Mouse (Mus musculus) liver, adult (tissue): ENCODE measurements around the gene Olfr297.

Source experiments
- GATA4 ChIP-seq: IDR thresholded peaks from 2 replicates; pipeline ENCODE4 v1.6.1; 2014; ENCODE audit warnings: mild to moderate bottlenecking, low read length; ENCODE audit not compliant: insufficient replicate concordance

Olfr297 gene

DNA sequence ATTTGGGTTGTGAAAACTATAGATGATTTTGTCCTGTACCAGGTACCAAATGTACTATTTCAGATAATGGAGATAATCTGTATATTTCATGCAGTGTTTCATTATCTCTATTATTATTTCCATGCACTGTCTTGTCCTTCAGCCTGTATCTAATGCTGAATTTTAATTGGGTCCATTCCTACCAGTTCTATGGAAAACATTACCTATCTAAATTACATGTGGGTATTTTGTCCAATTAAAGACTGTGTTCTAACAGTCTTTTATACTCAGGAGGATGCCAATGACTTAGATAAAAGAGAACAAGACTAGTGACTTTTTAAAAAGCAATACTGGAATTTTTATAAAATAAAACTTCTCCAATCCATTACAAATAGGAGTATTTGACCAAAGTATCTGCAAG lies at the start of gene Olfr297:
TSS of gene Olfr297 (plus strand) at position 301 of the 400 bp plus-strand sequence.
- TF ChIP-seq GATA4 = no peak

DNA sequence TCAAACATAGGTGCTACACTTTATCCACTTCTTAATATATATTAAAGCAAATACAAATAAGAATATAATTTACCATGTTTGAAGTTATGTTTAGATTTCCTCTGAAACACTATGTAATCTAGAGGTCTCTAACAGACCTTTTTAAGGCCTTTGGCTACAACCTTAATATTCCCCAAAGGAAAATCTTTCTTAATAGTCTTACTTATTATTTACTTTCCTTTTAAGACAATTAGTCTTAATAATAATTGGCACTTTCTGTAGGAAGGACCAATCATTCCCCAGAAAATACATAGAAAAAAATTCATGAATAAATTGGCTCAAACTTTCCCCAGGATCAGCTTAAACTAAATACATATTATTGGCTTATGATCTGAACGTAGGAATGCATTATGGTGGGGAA lies 27.4 kb upstream of the Olfr297 start, which contains the start of gene Olfr298:
TSS of gene Olfr298 (minus strand) at position 101 of the 400 bp plus-strand sequence.
- no peak for TF ChIP-seq GATA4
